ENCODE assay signal across 8 mouse cellular contexts in genomic region chr11:58104351-58104791, GRCm38 (mm10). TPM values are rescaled to one million over a fixed set of nuclear protein-coding genes. Genes with fewer than 3 reads are reported as not detected.
DNase-seq lines count a peak whose midpoint lies in the region; ATAC-seq and TF ChIP-seq lines count a peak whose summit lies in the region.

No protein-coding gene starts in this region.

- intact Hi-C loops in heart, postnatal 10 days (cut with DNase I) = loop anchor here (2.0 kb wide), 1 partner anchor 94 kb away; no protein-coding TSS in a partner anchor

- TF ChIP-seq POLR2A in cortical plate, adult 2 months (IDR thresholded peaks at IDR 0.05; ENCODE audit: extremely low read depth, insufficient read depth, low read length) = no peak

- H3K4me1 ChIP-seq in cortical plate, adult 2 months (ENCODE audit: control insufficient read depth, insufficient read depth, low read length) = no peaks in the 10 kb centered on the region; the same call in 1 of the 2 replicates
- no peaks in the 10 kb centered on the region for H3K4me1 ChIP-seq in hindbrain, embryonic 11.5 days (replicated peaks; ENCODE audit: control insufficient read depth, insufficient read depth, low read length)
- H3K4me1 ChIP-seq in lung, embryonic 14.5 days (ENCODE audit: insufficient read depth) = peaks cover 6% of the 10 kb centered on the region; the same call in 1 of the 2 replicates

- H3K9me3 ChIP-seq in hindbrain, embryonic 11.5 days (ENCODE audit: control insufficient read depth, low read length) = no peaks in the 10 kb centered on the region
- H3K9me3 ChIP-seq in lung, embryonic 14.5 days (ENCODE audit: low read depth, low read length) = no peaks in the 10 kb centered on the region

- no peaks in the 10 kb centered on the region for H3K27me3 ChIP-seq in hindbrain, embryonic 11.5 days (ENCODE audit: control insufficient read depth, insufficient read depth, low read length)
- no peaks in the 10 kb centered on the region for H3K27me3 ChIP-seq in lung, embryonic 14.5 days (ENCODE audit: insufficient read depth, low read length)

- H3K36me3 ChIP-seq in hindbrain, embryonic 11.5 days (ENCODE audit: control insufficient read depth, insufficient read depth, low read length) = no peaks in the 10 kb centered on the region
- no peaks in the 10 kb centered on the region for H3K36me3 ChIP-seq in lung, embryonic 14.5 days (ENCODE audit: insufficient read depth)

- H3K27ac ChIP-seq in cortical plate, adult 2 months (ENCODE audit: insufficient read depth, low read length) = peak overlapping the region; percentile 69
- peak overlapping the region; percentile 75 for H3K27ac ChIP-seq in hindbrain, embryonic 11.5 days (ENCODE audit: low read depth, low read length)
- peak overlapping the region; percentile 88 for H3K27ac ChIP-seq in lung, embryonic 14.5 days (ENCODE audit: low read depth)

- H3K9ac ChIP-seq in hindbrain, embryonic 11.5 days (ENCODE audit: low read depth, low read length) = peak overlapping the region; percentile 91
- H3K9ac ChIP-seq in lung, embryonic 14.5 days = peak overlapping the region; percentile 92

- H3K4me3 ChIP-seq in cortical plate, adult 2 months (ENCODE audit: insufficient read depth, low read length) = peak overlapping the region; percentile 81
- peak overlapping the region; percentile 91 for H3K4me3 ChIP-seq in hindbrain, embryonic 11.5 days (ENCODE audit: low read depth, low read length)
- peak overlapping the region; percentile 90 for H3K4me3 ChIP-seq in lung, embryonic 14.5 days (ENCODE audit: low read depth, low read length)

- WGBS in hindbrain, embryonic 11.5 days = under 1% methylated on average over 24 of the region's 24 CpGs
- under 1% methylated on average over 24 of the region's 24 CpGs for WGBS in lung, embryonic 14.5 days

- TF ChIP-seq CTCF in cortical plate, adult 2 months (IDR thresholded peaks at IDR 0.05; ENCODE audit: extremely low read depth, insufficient read depth, low read length) = no peak
- TF ChIP-seq CTCF in lung, embryonic 14.5 days (IDR thresholded peaks at IDR 0.05; ENCODE audit: low read depth) = no peak

- peak; percentile 33 for DNase-seq in heart, adult 8-10 months (ENCODE audit: low spot score)
- no peak for DNase-seq in heart, postnatal 10 days
- peak; percentile 77 for DNase-seq in 416B (ENCODE audit: low read depth)
- DNase-seq in hindbrain, embryonic 11.5 days (ENCODE audit: low spot score) = peak; percentile 71
- peak; percentile 67 for DNase-seq in lung, embryonic 14.5 days
- no peak for DNase-seq in urinary bladder, adult 18-20 months (ENCODE audit: low spot score in 2 of 2)

- ATAC-seq in hindbrain, embryonic 11.5 days (ENCODE audit: low FRiP score) = peak; percentile 2; the same call in 1 of the 2 replicates
- ATAC-seq in lung, embryonic 14.5 days (ENCODE audit: insufficient read depth) = peak; percentile 36; the same call in 1 of the 2 replicates
- ATAC-seq in neutrophil, adult 5-6 weeks (ENCODE audit: extremely low read depth, insufficient number of reproducible peaks, low FRiP score, poor library complexity, severe bottlenecking) = peak; percentile 18; the same call in 1 of the 2 replicates

- peak overlapping the region; percentile 62 for H3K4me2 ChIP-seq in hindbrain, embryonic 11.5 days (replicated peaks; ENCODE audit: low read depth, low read length)
- H3K4me2 ChIP-seq in lung, embryonic 14.5 days = peak overlapping the region; percentile 80

RNA-seq across cellular contexts. Expression of gene Cnot8, which starts 0.4 kb away (rescaled TPM):
- 10 to 100 TPM; 34.2 to 36.4 (median 35.8) TPM for total RNA-seq in heart, adult 8-10 months (2022)
- total RNA-seq in heart, postnatal 10 days (2021) = 10 to 100 TPM; 42.6 to 46.9 TPM
- polyA plus RNA-seq in cortical plate, adult 2 months (2012; rRNA removed) = 75.1 and 81.7 TPM in 2 replicates
- 112 and 116 TPM in 2 replicates for polyA plus RNA-seq in hindbrain, embryonic 11.5 days (2014; fragmentation: Nextera tagmentation; extraction: Ambion mirVana)
- polyA plus RNA-seq in lung, embryonic 14.5 days (2014; fragmentation: Nextera tagmentation; extraction: Ambion mirVana) = 82.3 and 86.8 TPM in 2 replicates
- 63.9 and 75.6 TPM in 2 replicates for total RNA-seq in neutrophil, adult 5-6 weeks (2017)

RNA-seq across cellular contexts. Expression of gene Gm12248, which starts 11.4 kb away (rescaled TPM):
- total RNA-seq in heart, adult 8-10 months (2022) = not detected
- total RNA-seq in heart, postnatal 10 days (2021) = not detected
- not detected in 2 replicates for polyA plus RNA-seq in cortical plate, adult 2 months (2012; rRNA removed)
- polyA plus RNA-seq in hindbrain, embryonic 11.5 days (2014; fragmentation: Nextera tagmentation; extraction: Ambion mirVana) = not detected in 2 replicates
- polyA plus RNA-seq in lung, embryonic 14.5 days (2014; fragmentation: Nextera tagmentation; extraction: Ambion mirVana) = not detected in 2 replicates
- not detected in 2 replicates for total RNA-seq in neutrophil, adult 5-6 weeks (2017)

Comparison
In these comparisons a context has a peak if more than half of its experiments do, and no peak if none do; other contexts are left out.
1. DNase-seq: peak in heart, adult 8-10 months (single experiment), 416B (single experiment), hindbrain, embryonic 11.5 days (single experiment) and lung, embryonic 14.5 days (single experiment); none in heart, postnatal 10 days (0 of 2) and urinary bladder, adult 18-20 months (0 of 2).
2. Peak in every context shown above with its lines, with median percentiles within 50 percentile points of each other: H3K27ac ChIP-seq, H3K4me3 ChIP-seq and ATAC-seq.